Mouse (Mus musculus) forebrain, postnatal 0 days (tissue): ENCODE data around the gene Ero1l. TPM values are rescaled to one million over a fixed set of nuclear protein-coding genes. Genes with fewer than 3 reads are reported as not detected.

Source experiments
- ATAC-seq: fragments of 200-750 bp; cut with Nextera tagmentation; 2 replicates; pipeline ENCODE4 v1.8.0; 2017; ENCODE audit warnings: mild to moderate bottlenecking, moderate library complexity
- DNase-seq: peaks from one replicate; pipeline ENCODE4 v3.0.0-alpha.2; 2015
- H3K27ac ChIP-seq: fragments of 300-500 bp; sonication (generic); 2 replicates; pipeline ENCODE4 v1.5.1; 2014; ENCODE audit warnings: low read depth, mild to moderate bottlenecking, antibody characterized with exemption, low read length, moderate library complexity, mixed read lengths
- H3K27me3 ChIP-seq: fragments of 300-500 bp; sonication (generic); 2 replicates; pipeline ENCODE4 v1.6.1; 2014; ENCODE audit warnings: mild to moderate bottlenecking, low read length, mixed read lengths; ENCODE audit not compliant: insufficient read depth
- H3K36me3 ChIP-seq: fragments of 300-500 bp; sonication (generic); 2 replicates; pipeline ENCODE4 v1.6.1; 2014; ENCODE audit warnings: mild to moderate bottlenecking, moderate library complexity; ENCODE audit not compliant: insufficient read depth
- H3K4me1 ChIP-seq: fragments of 300-500 bp; sonication (generic); 2 replicates; pipeline ENCODE4 v1.6.1; 2014; ENCODE audit warnings: antibody characterized with exemption; ENCODE audit not compliant: insufficient read depth
- H3K4me2 ChIP-seq: fragments of 300-500 bp; sonication (generic); 2 replicates; pipeline ENCODE4 v1.6.1; 2014; ENCODE audit warnings: low read depth, mild to moderate bottlenecking, moderate library complexity
- H3K4me3 ChIP-seq: fragments of 300-500 bp; sonication (generic); 2 replicates; pipeline ENCODE4 v1.5.1; 2014; ENCODE audit warnings: low read depth, low read length, mixed read lengths
- H3K9ac ChIP-seq: fragments of 300-500 bp; sonication (generic); 2 replicates; pipeline ENCODE4 v1.6.1; 2014; ENCODE audit warnings: mild to moderate bottlenecking
- H3K9me3 ChIP-seq: fragments of 300-500 bp; sonication (generic); 2 replicates; pipeline ENCODE4 v1.6.1; 2016; ENCODE audit warnings: low read length
- CTCF ChIP-seq: sonication (generic); IDR thresholded peaks from 2 replicates; pipeline ENCODE4 v1.5.1; 2016; ENCODE audit warnings: antibody characterized with exemption, control low read depth, low read depth
- WGBS: fragments of 180-500 bp; shearing (Covaris S2); extraction: QIAGEN DNeasy Blood & Tissue Kit; methylation state at CpG from one replicate; pipeline ENCODE4 v1.1.7; 2014; 5-methylcytosine and 5-hydroxymethylcytosine counted together
- polyA plus RNA-seq: library from polyadenylated mRNA; unstranded; fragments of >200 nt; fragmentation: Nextera tagmentation; extraction: Ambion mirVana; gene quantifications from 2 replicates; pipeline ENCODE4 v1.2.1, GENCODE M21; 2015
- total RNA-seq: library from RNA; depleted of rRNA; stranded (reverse); fragments of >200 nt; gene quantifications from 2 replicates; pipeline ENCODE4 v1.2.3, GENCODE M21; 2014

Gene Ero1l
- total and polyA plus RNA-seq, 2 experiments from 2014 or later, result 17.9 to 24.9 TPM

- Histone ChIP-seq H3K36me3 (peaks cover 22% of the 10 kb centered on the region), H3K4me3 (peak overlapping the region; percentile 99), H3K9me3 (no peaks in the 10 kb centered on the region), H3K9ac (peak overlapping the region; percentile 44), H3K27ac (peak overlapping the region; percentile 57), H3K27me3 (no peaks in the 10 kb centered on the region), H3K4me1 (no peaks in the 10 kb centered on the region), H3K4me2 (peak overlapping the region; percentile 68)
- DNase-seq (no peak), ATAC-seq (peak; percentile 59)
- TF ChIP-seq CTCF, result no peak
- WGBS, result 16% methylated on average over 8 of the region's 8 CpGs
These were observed 10.5 kb upstream of the Ero1l start for GRCm38 (mm10) chr14:45329018-45329588.

- Histone ChIP-seq H3K36me3 (peaks cover 18% of the 10 kb centered on the region), H3K4me2 (no peak overlapping the region), H3K9me3 (no peaks in the 10 kb centered on the region), H3K27ac (no peak overlapping the region), H3K4me3 (no peak overlapping the region), H3K9ac (no peak overlapping the region), H3K4me1 (no peaks in the 10 kb centered on the region), H3K27me3 (no peaks in the 10 kb centered on the region)
- WGBS, result 93% methylated on average over 4 of the region's 4 CpGs
- TF ChIP-seq CTCF, result no peak
- DNase-seq, result no peak
- no peak for ATAC-seq
These were observed 9.6 kb upstream of the Ero1l start for GRCm38 (mm10) chr14:45328072-45328713.

GRCm38 (mm10) chr14:45325471-45325870 is 6.9 kb upstream of the Ero1l start:
- H3K36me3 ChIP-seq, result no peaks in the 10 kb centered on the region
- no peak overlapping the region for H3K4me2 ChIP-seq
- H3K9ac ChIP-seq, result no peak overlapping the region
- TF ChIP-seq CTCF, result no peak
- H3K27me3 ChIP-seq, result no peaks in the 10 kb centered on the region
- H3K4me3 ChIP-seq, result no peak overlapping the region
- no peak overlapping the region for H3K27ac ChIP-seq
- ATAC-seq, result no peak
- peak; percentile 7 for DNase-seq
- no peaks in the 10 kb centered on the region for H3K9me3 ChIP-seq
- H3K4me1 ChIP-seq, result no peaks in the 10 kb centered on the region

GRCm38 (mm10) chr14:45323320-45323719 is 4.7 kb upstream of the Ero1l start:
- TF ChIP-seq CTCF, result no peak
- Histone ChIP-seq H3K27me3 (no peaks in the 10 kb centered on the region), H3K4me1 (no peaks in the 10 kb centered on the region), H3K27ac (no peak overlapping the region), H3K36me3 (no peaks in the 10 kb centered on the region), H3K9me3 (no peaks in the 10 kb centered on the region), H3K4me3 (no peak overlapping the region), H3K4me2 (no peak overlapping the region), H3K9ac (no peak overlapping the region)
- no peak for ATAC-seq
- DNase-seq, result no peak
- 91% methylated on average over 3 of the region's 3 CpGs for WGBS

- H3K9me3 ChIP-seq, result no peaks in the 10 kb centered on the region
- H3K27me3 ChIP-seq, result no peaks in the 10 kb centered on the region
- DNase-seq (no peak), ATAC-seq (no peak)
- no peak overlapping the region for H3K4me3 ChIP-seq
- H3K4me2 ChIP-seq, result no peak overlapping the region
- H3K27ac ChIP-seq, result no peak overlapping the region
- H3K9ac ChIP-seq, result no peak overlapping the region
- no peak for TF ChIP-seq CTCF
- H3K36me3 ChIP-seq, result no peaks in the 10 kb centered on the region
- H3K4me1 ChIP-seq, result 0 out of 2 replicates have a peak, but pooled peaks cover 1% of the 10 kb centered on the region
- 85% methylated on average over 2 of the region's 2 CpGs for WGBS
These were observed 3.9 kb upstream of the Ero1l start for GRCm38 (mm10) chr14:45322450-45322849.

- no peaks in the 10 kb centered on the region for H3K9me3 ChIP-seq
- H3K4me3 ChIP-seq, result no peak overlapping the region
- peaks cover 7% of the 10 kb centered on the region; the same call in 1 of the 2 replicates for H3K4me1 ChIP-seq
- no peak overlapping the region for H3K27ac ChIP-seq
- no peaks in the 10 kb centered on the region for H3K36me3 ChIP-seq
- H3K9ac ChIP-seq, result no peak overlapping the region
- DNase-seq (no peak), ATAC-seq (no peak)
- no peaks in the 10 kb centered on the region for H3K27me3 ChIP-seq
- H3K4me2 ChIP-seq, result no peak overlapping the region
- 75% methylated on average over 5 of the region's 5 CpGs for WGBS
- no peak for TF ChIP-seq CTCF
These were observed 3.1 kb upstream of the Ero1l start for GRCm38 (mm10) chr14:45321622-45322021.

GRCm38 (mm10) chr14:45321067-45321466 is 2.5 kb upstream of the Ero1l start:
- 82% methylated on average over 3 of the region's 3 CpGs for WGBS
- TF ChIP-seq CTCF, result no peak
- Histone ChIP-seq H3K9me3 (no peaks in the 10 kb centered on the region), H3K27me3 (no peaks in the 10 kb centered on the region), H3K4me1 (peaks cover 10% of the 10 kb centered on the region; the same call in 1 of the 2 replicates), H3K27ac (no peak overlapping the region), H3K4me2 (no peak overlapping the region), H3K36me3 (no peaks in the 10 kb centered on the region), H3K9ac (no peak overlapping the region), H3K4me3 (no peak overlapping the region)
- DNase-seq (no peak), ATAC-seq (no peak)
